Mouse (Mus musculus): ENCODE data around the gene Prkcsh. TPM values are rescaled to one million over a fixed set of nuclear protein-coding genes. Genes with fewer than 3 reads are reported as not detected.
A peak's percentile ranks its signal among the peaks of the same experiment; 100 is the strongest.

Gene Prkcsh
- polyA plus RNA-seq, 1 experiment from 2014 or later: 100 TPM

GRCm38 (mm10) chr9:21989230-21990110 lies 13.1 kb upstream of the Prkcsh start, which contains the start of gene Rgl3:
Rgl3 (minus strand) TSS chr9:21989446.
- H3K9me3 ChIP-seq: no peaks in the 10 kb centered on the region
- H3K9ac ChIP-seq: no peak within 1 kb of the TSS
- no peaks in the 10 kb centered on the region for H3K36me3 ChIP-seq
- peaks cover 66% of the 10 kb centered on the region for H3K27me3 ChIP-seq
- 1% methylated on average over 42 of the region's 42 CpGs for WGBS
- H3K27ac ChIP-seq (replicated peaks): no peak within 1 kb of the TSS
- peak within 1 kb of the TSS; percentile 69 for H3K4me2 ChIP-seq
- H3K4me3 ChIP-seq: peak within 1 kb of the TSS; percentile 36
- no peak for ATAC-seq (ENCODE audit: low FRiP score, low read depth)
- peaks cover 23% of the 10 kb centered on the region for H3K4me1 ChIP-seq (replicated peaks)

GRCm38 (mm10) chr9:21992227-21992626 lies 10.4 kb upstream of the Prkcsh start:
- Histone ChIP-seq H3K4me1 (replicated peaks) (peaks cover 23% of the 10 kb centered on the region), H3K36me3 (no peaks in the 10 kb centered on the region), H3K4me2 (no peak overlapping the region), H3K9ac (no peak overlapping the region), H3K4me3 (no peak overlapping the region), H3K27ac (replicated peaks) (no peak overlapping the region), H3K9me3 (no peaks in the 10 kb centered on the region), H3K27me3 (peaks cover 50% of the 10 kb centered on the region)
- ATAC-seq (ENCODE audit: low FRiP score, low read depth): no peak
- WGBS: 81% methylated on average over 4 of the region's 4 CpGs

- H3K9ac ChIP-seq: no peak overlapping the region
- H3K4me2 ChIP-seq: no peak overlapping the region
- H3K4me3 ChIP-seq: no peak overlapping the region
- no peak overlapping the region for H3K27ac ChIP-seq (replicated peaks)
- H3K36me3 ChIP-seq: no peaks in the 10 kb centered on the region
- WGBS: 82% methylated on average over 3 of the region's 3 CpGs
- no peaks in the 10 kb centered on the region for H3K9me3 ChIP-seq
- ATAC-seq (ENCODE audit: low FRiP score, low read depth): no peak
- peaks cover 10% of the 10 kb centered on the region for H3K27me3 ChIP-seq
- no peaks in the 10 kb centered on the region for H3K4me1 ChIP-seq (replicated peaks)
Measured at GRCm38 (mm10) chr9:21996178-21996867, 6.3 kb upstream of the Prkcsh start.

- no peak overlapping the region for H3K4me3 ChIP-seq
- 94% methylated on average over 6 of the region's 6 CpGs for WGBS
- no peak overlapping the region for H3K4me2 ChIP-seq
- H3K4me1 ChIP-seq (replicated peaks): peaks cover 29% of the 10 kb centered on the region
- no peak overlapping the region for H3K27ac ChIP-seq (replicated peaks)
- no peak for ATAC-seq (ENCODE audit: low FRiP score, low read depth)
- no peaks in the 10 kb centered on the region for H3K27me3 ChIP-seq
- no peaks in the 10 kb centered on the region for H3K9me3 ChIP-seq
- H3K36me3 ChIP-seq: peaks cover 4% of the 10 kb centered on the region; the same call in 1 of the 2 replicates
- no peak overlapping the region for H3K9ac ChIP-seq
Measured at GRCm38 (mm10) chr9:22000296-22000695, 2.3 kb upstream of the Prkcsh start.

- peak overlapping the region; percentile 72; the same call in 1 of the 2 replicates for H3K27ac ChIP-seq (replicated peaks)
- 85% methylated on average over 4 of the region's 4 CpGs for WGBS
Measured at GRCm38 (mm10) chr9:22001633-22002032, 973 bp upstream of the Prkcsh start.

GRCm38 (mm10) chr9:22003163-22003554 lies 553 bp downstream of the Prkcsh start:
- Histone ChIP-seq H3K4me3 (peak overlapping the region; percentile 61), H3K9ac (peak overlapping the region; percentile 50), H3K27ac (replicated peaks) (peak overlapping the region; percentile 82), H3K9me3 (no peaks in the 10 kb centered on the region), H3K27me3 (no peaks in the 10 kb centered on the region), H3K36me3 (peaks cover 18% of the 10 kb centered on the region), H3K4me2 (peak overlapping the region; percentile 92), H3K4me1 (replicated peaks) (peaks cover 41% of the 10 kb centered on the region)
- WGBS: 1% methylated on average over 18 of the region's 18 CpGs
- ATAC-seq (ENCODE audit: low FRiP score, low read depth): no peak

More at GRCm38 (mm10) chr9:22001633-22002032, 973 bp upstream of the Prkcsh start:
- H3K9me3 ChIP-seq: no peaks in the 10 kb centered on the region
- H3K27me3 ChIP-seq: no peaks in the 10 kb centered on the region
- peaks cover 40% of the 10 kb centered on the region for H3K4me1 ChIP-seq (replicated peaks)
- H3K9ac ChIP-seq: no peak overlapping the region
- H3K4me2 ChIP-seq: peak overlapping the region; percentile 72
- no peak for ATAC-seq (ENCODE audit: low FRiP score, low read depth)
- H3K36me3 ChIP-seq: peaks cover 11% of the 10 kb centered on the region
- no peak overlapping the region for H3K4me3 ChIP-seq

- WGBS: 94% methylated on average over 12 of the region's 12 CpGs
- no peak for ATAC-seq (ENCODE audit: low FRiP score, low read depth)
- no peaks in the 10 kb centered on the region for H3K27me3 ChIP-seq
- no peak overlapping the region for H3K4me3 ChIP-seq
- H3K4me2 ChIP-seq: 0 out of 2 replicates have a peak overlapping the region, but pooled peaks have one; percentile 92
- peaks cover 41% of the 10 kb centered on the region for H3K4me1 ChIP-seq (replicated peaks)
- H3K9me3 ChIP-seq: no peaks in the 10 kb centered on the region
- peaks cover 30% of the 10 kb centered on the region for H3K36me3 ChIP-seq
- H3K9ac ChIP-seq: no peak overlapping the region
- H3K27ac ChIP-seq (replicated peaks): no peak overlapping the region
Measured at GRCm38 (mm10) chr9:22004546-22004945, 1.9 kb downstream of the Prkcsh start.

GRCm38 (mm10) chr9:22011055-22011454 lies 8.4 kb downstream of the Prkcsh start:
- WGBS: 89% methylated on average over 5 of the region's 5 CpGs

GRCm38 (mm10) chr9:22012731-22013130 lies 10.1 kb downstream of the Prkcsh start:
- H3K36me3 ChIP-seq: peaks cover 73% of the 10 kb centered on the region
- H3K9ac ChIP-seq: no peak overlapping the region
- no peak overlapping the region for H3K4me2 ChIP-seq
- no peak for ATAC-seq (ENCODE audit: low FRiP score, low read depth)
- H3K27ac ChIP-seq (replicated peaks): no peak overlapping the region
- 88% methylated on average over 13 of the region's 13 CpGs for WGBS
- no peaks in the 10 kb centered on the region for H3K4me1 ChIP-seq (replicated peaks)
- no peaks in the 10 kb centered on the region for H3K9me3 ChIP-seq
- no peaks in the 10 kb centered on the region for H3K27me3 ChIP-seq
- no peak overlapping the region for H3K4me3 ChIP-seq

More at GRCm38 (mm10) chr9:22011055-22011454, 8.4 kb downstream of the Prkcsh start:
- Histone ChIP-seq H3K9me3 (no peaks in the 10 kb centered on the region), H3K4me3 (no peak overlapping the region), H3K4me2 (no peak overlapping the region), H3K4me1 (replicated peaks) (0 out of 2 replicates have a peak, but pooled peaks cover 6% of the 10 kb centered on the region), H3K9ac (no peak overlapping the region), H3K27ac (replicated peaks) (no peak overlapping the region), H3K36me3 (peaks cover 68% of the 10 kb centered on the region), H3K27me3 (no peaks in the 10 kb centered on the region)
- peak; percentile 29; the same call in 1 of the 2 replicates for ATAC-seq (ENCODE audit: low FRiP score, low read depth)

GRCm38 (mm10) chr9:22016245-22016644 lies 13.6 kb downstream of the Prkcsh start:
- no peak overlapping the region for H3K9ac ChIP-seq
- H3K4me3 ChIP-seq: no peak overlapping the region
- no peak overlapping the region for H3K4me2 ChIP-seq
- no peak for ATAC-seq (ENCODE audit: low FRiP score, low read depth)
- peaks cover 59% of the 10 kb centered on the region for H3K36me3 ChIP-seq
- no peaks in the 10 kb centered on the region for H3K27me3 ChIP-seq
- WGBS: 68% methylated on average over 10 of the region's 10 CpGs
- H3K27ac ChIP-seq (replicated peaks): no peak overlapping the region
- no peaks in the 10 kb centered on the region for H3K9me3 ChIP-seq
- no peaks in the 10 kb centered on the region for H3K4me1 ChIP-seq (replicated peaks)

GRCm38 (mm10) chr9:22017208-22017825 lies 14.7 kb downstream of the Prkcsh start:
- Histone ChIP-seq H3K4me1 (replicated peaks) (no peaks in the 10 kb centered on the region), H3K4me3 (no peak overlapping the region), H3K9ac (no peak overlapping the region), H3K27ac (replicated peaks) (no peak overlapping the region), H3K27me3 (no peaks in the 10 kb centered on the region), H3K4me2 (no peak overlapping the region), H3K36me3 (peaks cover 50% of the 10 kb centered on the region), H3K9me3 (no peaks in the 10 kb centered on the region)
- 68% methylated on average over 7 of the region's 7 CpGs for WGBS
- ATAC-seq (ENCODE audit: low FRiP score, low read depth): no peak
